Mouse (Mus musculus) large intestine, adult 2 months (tissue): ENCODE data around the gene Msh3. TPM values are rescaled to one million over a fixed set of nuclear protein-coding genes. Genes with fewer than 3 reads are reported as not detected.
"Not testable (repeated sequence)": the region's sequence is repeated elsewhere in the genome, so short reads cannot be mapped to it uniquely, and the experiment has no call there.

Experiments
- DNase-seq: peaks from one replicate; pipeline ENCODE4 v3.0.0-alpha.2; 2012; ENCODE audit warnings: low read depth, low spot score
- WGBS: fragments of 180-500 bp; shearing (Covaris S2); methylation state at CpG from one replicate; pipeline ENCODE4 v1.1.7; 2018; 5-methylcytosine and 5-hydroxymethylcytosine counted together
- polyA plus RNA-seq: library from polyadenylated mRNA; depleted of rRNA; stranded (reverse); fragments of >200 nt; gene quantifications from 2 replicates; pipeline ENCODE4 v1.2.3, GENCODE M21; 2012

Gene Msh3
- polyA plus RNA-seq, 1 experiment = 3.2 TPM

- DNase-seq = no peak
- WGBS = 94% methylated on average over 6 of the region's 6 CpGs
Observed at GRCm38 (mm10) chr13:92263566-92263965, 91.2 kb downstream of the Msh3 start.

GRCm38 (mm10) chr13:92261329-92261728 is 93.5 kb downstream of the Msh3 start:
- 69% methylated on average over 5 of the region's 5 CpGs for WGBS
- no peak for DNase-seq

GRCm38 (mm10) chr13:92255480-92255879 is 99.3 kb downstream of the Msh3 start:
- WGBS = 53% methylated on average over 3 of the region's 3 CpGs
- no peak for DNase-seq

GRCm38 (mm10) chr13:92253850-92254249 is 101.0 kb downstream of the Msh3 start:
- WGBS = 91% methylated on average over 5 of the region's 5 CpGs
- DNase-seq = no peak

DNA sequence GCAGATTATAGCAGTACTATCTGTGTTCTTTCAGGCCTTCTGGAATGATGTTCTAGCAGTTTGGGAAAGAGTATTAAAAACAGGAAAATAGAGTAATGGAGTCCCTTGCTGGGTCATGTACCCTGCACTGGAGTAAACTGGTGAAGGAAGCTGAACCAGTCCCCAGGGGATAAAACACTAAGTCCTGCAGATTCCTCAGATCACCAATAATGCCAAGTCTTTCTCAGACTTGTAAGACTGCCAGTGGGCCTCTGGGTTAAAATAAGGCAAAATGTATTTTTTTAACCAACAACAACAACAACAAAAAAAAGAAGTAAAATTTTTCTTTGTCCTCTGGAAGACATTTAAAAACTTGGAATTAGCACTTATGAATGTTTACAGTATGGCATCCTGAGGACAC is 102.5 kb downstream of the Msh3 start:
- no peak for DNase-seq

GRCm38 (mm10) chr13:92247576-92247975 is 107.2 kb downstream of the Msh3 start:
- DNase-seq = no peak
- WGBS = 84% methylated on average over 2 of the region's 2 CpGs

- 95% methylated on average over 5 of the region's 5 CpGs for WGBS
- DNase-seq = no peak
Observed at GRCm38 (mm10) chr13:92246966-92247365, 107.8 kb downstream of the Msh3 start.

DNA sequence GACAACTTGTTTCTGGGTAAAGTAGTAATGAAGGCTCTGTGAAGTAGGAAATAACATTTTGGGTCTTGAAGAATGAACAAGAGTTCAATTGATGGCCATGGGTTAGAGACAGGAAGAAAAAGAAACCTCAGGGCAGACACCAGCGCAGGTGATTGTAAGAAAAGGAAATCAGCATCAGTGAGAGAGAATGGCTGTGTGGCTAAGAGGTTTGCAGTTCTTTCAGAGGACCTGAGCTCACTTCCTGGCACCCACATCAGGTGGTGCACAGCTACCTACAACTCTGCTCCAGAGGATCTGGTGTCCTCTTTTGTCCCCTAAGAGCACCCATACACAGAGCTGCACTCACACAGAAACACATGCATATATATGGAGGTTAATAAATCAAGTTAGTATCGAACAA is 110.1 kb downstream of the Msh3 start:
- WGBS = 94% methylated on average over 2 of the region's 2 CpGs
- no peak for DNase-seq

DNA sequence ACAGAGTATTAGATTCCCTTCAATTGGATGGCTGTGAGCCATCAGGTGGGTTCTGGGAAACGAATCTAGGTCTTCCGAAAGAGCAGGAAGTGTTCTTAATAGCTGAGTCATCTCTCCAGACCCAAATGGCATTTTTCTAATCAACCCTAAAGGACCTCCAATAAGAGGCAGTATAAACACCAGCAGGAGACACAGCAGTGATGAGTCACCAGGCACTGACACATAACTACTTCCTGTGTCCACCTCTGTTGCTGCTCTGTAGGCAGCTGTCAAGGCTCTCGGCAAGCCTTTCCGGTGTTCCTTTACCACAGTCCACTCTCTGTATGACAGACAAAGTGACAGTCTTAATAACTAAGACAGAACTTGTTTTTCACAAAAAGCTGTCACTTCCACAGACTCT is 113.4 kb downstream of the Msh3 start:
- no peak for DNase-seq
- WGBS = 54% methylated on average over 4 of the region's 4 CpGs

- WGBS = 90% methylated on average over 3 of the region's 3 CpGs
- no peak for DNase-seq
Observed at GRCm38 (mm10) chr13:92237887-92238286, 116.9 kb downstream of the Msh3 start.

DNA sequence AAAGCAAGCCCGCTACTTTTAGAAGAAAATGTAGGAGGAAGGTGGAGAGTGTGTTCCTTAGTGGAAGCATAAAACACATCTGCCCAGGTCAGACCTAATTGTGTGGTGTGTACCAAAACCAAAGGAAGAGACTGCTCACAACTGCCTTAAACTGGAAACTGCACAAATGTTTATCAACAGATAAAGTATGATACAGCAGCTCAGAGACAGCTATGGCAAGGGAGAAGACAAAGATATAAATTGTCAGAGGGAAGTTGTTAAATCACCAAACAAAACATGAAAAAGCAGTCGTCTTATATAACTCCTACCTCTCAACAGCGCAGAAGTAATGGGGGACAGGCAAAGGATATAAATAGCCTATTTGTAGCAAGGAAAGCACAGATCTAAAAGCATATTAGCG is 117.8 kb downstream of the Msh3 start:
- 77% methylated on average over 4 of the region's 4 CpGs for WGBS
- DNase-seq = no peak

DNA sequence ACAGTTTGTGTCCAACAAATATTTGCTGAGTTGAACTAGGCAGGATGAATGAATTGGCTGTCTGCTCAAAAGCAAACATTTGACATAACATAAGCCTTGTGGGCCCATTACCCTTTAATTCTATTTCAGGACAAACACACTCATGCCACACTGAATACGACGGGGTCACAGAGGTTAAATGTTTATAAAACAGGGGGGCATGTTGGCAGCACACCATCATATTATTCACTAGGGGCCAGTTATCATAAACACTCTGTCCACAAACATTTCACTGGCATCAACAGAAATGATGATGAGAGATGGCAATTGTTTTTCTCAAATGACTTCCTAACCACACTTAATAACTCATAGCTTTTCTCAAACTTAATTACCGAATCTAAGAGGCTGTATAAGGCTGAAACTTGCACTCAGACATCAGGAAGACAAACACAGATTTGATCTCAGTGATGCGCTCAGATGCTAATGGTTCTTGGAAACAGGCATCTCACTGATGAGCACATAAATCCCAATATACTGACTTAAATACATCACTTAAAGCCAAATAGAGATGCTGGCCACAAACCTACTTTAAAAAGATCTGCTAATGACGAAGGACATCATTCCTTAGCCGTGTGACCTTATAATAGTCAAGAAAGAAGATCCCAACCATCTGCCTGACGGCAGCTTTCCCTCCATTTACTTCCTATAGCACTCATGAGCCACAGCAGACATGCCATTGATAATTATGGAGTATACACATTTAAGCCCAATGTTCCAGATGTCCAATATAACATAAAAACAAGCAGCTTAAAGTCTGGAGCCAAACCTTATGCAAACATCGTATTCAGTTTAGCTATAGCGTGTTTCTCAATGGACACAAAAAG is 122.5 kb downstream of the Msh3 start:
- 63% methylated on average over 9 of the region's 9 CpGs for WGBS
- DNase-seq = no peak

DNA sequence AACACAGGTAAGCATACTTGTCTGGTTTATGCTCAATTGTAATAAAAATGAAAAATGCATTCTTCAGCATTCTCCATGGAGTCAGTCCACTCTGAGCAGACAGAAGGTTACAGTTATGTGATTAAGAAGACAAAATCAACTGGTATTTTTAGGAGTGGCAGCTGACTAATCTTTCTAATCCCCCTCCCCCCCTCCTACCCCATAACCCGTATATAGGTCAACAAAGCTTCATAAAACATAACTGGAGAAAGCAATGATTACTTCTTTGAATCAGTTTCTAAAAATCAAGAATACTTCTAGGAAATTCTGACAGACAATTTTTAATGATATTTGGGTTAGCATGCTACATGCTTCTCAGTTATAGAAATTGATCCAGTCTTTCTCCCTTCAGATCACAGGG is 126.8 kb downstream of the Msh3 start:
- 64% methylated on average over 1 of the region's 1 CpGs for WGBS
- DNase-seq = no peak

DNA sequence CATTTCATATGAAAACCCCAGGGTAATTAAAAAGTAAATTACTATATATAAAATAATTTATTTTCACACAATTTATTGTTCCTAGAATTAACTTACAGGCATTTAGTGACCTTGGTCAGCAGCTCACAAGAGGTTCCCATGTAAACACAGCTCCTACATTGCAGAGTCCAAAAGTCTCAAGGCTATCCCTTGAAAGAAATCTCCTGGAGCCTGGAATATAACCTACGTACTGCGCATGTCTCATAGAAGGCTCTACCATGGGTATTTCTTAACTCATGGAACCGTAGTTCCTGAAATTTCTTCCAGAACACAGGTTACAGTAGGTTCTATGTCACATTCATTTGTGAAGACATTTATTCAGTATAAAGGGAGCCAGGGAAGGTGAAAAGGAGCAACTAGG is 131.2 kb downstream of the Msh3 start:
- WGBS = 96% methylated on average over 3 of the region's 3 CpGs
- no peak for DNase-seq

- WGBS = 85% methylated on average over 5 of the region's 5 CpGs
Observed at GRCm38 (mm10) chr13:92222763-92223162, 132.0 kb downstream of the Msh3 start.

DNA sequence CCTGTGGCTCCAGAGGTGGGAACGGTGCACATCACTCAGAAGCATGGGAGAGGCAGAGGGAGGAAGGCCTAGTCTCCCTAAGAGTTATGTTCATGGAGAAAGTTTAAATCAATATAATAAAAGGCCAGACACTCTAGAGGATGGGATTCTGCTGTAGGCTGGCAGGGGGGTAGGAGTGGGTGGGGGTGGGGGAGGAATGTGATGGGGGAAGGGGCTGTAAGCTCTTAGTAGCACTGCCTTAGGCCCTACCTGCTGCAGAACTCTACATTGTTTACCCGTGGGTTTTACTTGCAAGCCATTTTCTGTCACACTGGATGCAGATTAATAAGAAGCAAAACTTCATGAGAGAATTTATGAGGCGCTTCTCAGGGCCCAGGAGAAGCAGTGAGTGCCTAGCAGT is 135.0 kb downstream of the Msh3 start:
- 70% methylated on average over 3 of the region's 3 CpGs for WGBS
- no peak for DNase-seq

More at GRCm38 (mm10) chr13:92222763-92223162, 132.0 kb downstream of the Msh3 start:
- DNase-seq = no peak

DNA sequence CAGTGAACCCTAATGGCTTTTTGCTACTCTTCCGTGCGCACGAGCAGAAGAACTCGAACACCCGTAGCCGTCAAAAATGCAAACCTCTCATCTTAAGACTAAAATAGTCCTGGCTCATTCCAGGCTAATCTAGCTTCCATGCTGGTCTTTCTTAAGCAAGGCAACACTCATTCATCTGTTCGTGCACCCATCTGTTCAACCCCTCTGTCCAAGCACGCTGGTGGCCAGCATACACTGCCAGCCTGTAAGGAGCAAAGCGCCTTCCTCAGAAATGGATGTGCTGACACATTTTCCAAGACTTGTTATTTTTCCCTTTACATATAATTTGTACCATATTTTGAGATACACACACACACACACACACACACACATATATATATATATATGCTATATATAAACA is 137.6 kb downstream of the Msh3 start:
- DNase-seq = no peak
- 98% methylated on average over 9 of the region's 9 CpGs for WGBS

GRCm38 (mm10) chr13:92196860-92197259 is 157.9 kb downstream of the Msh3 start:
- 74% methylated on average over 2 of the region's 2 CpGs for WGBS
- DNase-seq = no peak

DNA sequence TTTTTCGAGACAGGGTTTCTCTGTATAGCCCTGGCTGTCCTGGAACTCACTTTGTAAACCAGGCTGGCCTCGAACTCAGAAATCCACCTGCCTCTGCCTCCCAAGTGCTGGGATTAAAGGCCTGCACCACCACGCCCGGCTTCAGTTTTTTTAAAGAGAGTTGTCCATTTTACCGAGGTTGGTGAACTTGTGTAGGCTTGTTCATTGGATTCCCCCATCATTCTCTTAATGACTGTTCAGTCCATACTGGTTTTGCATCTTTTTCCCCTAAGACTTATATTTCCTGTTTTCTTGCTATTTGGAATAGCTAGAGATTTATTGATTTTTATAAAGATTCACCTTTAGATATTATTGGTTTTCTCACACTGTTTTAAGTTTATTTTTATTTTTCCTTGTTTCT is 161.0 kb downstream of the Msh3 start:
- WGBS = 83% methylated on average over 5 of the region's 5 CpGs
- not testable (repeated sequence) for DNase-seq

DNA sequence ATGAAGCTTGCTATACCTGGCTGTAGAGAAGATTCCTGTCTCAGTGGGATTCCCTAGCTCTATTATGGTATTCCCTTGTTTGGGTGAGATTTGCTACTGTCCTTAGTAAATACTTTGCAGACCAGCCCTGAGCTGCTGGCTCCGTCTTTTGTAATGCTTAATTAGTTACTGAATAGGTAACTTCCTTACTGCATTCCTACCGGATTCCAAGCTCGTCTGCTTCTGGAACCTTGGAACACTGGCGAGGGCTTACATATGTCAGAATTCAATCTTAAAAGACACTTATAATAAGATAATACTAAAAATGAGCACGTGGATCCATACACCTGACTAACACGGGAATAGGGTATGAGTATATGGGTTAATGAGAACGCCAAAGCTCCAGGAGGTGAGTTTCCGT is 182.1 kb downstream of the Msh3 start:
- not testable (repeated sequence) for DNase-seq
- 76% methylated on average over 8 of the region's 8 CpGs for WGBS
